Mouse (Mus musculus): ENCODE results near the gene Samd10. TPM values are rescaled to one million over a fixed set of nuclear protein-coding genes. Genes with fewer than 3 reads are reported as not detected.
A peak's percentile ranks its signal among the peaks of the same experiment; 100 is the strongest.

Samd10 gene
- polyA plus RNA-seq, 1 experiment from 2014 or later, result 11.2 TPM

GRCm38 (mm10) chr2:181587796-181588195, 11.2 kb downstream of the Samd10 start:
- H3K9me3 ChIP-seq (replicated peaks; ENCODE audit: control insufficient read depth, low read length), result no peaks in the 10 kb centered on the region
- 82% methylated on average over 6 of the region's 6 CpGs for WGBS
- H3K4me3 ChIP-seq (ENCODE audit: low read length), result no peak overlapping the region
- H3K27me3 ChIP-seq (ENCODE audit: control insufficient read depth, insufficient read depth, low read length), result no peaks in the 10 kb centered on the region
- ATAC-seq (replicated peaks; ENCODE audit: extremely low read depth, insufficient read depth, low FRiP score), result no peak
- H3K36me3 ChIP-seq (ENCODE audit: control insufficient read depth, insufficient read depth), result peaks cover 32% of the 10 kb centered on the region
- H3K9ac ChIP-seq (ENCODE audit: low read length), result no peak overlapping the region
- H3K27ac ChIP-seq (ENCODE audit: low read length), result no peak overlapping the region
- H3K4me2 ChIP-seq (ENCODE audit: low read depth, low read length), result no peak overlapping the region
- H3K4me1 ChIP-seq (ENCODE audit: control insufficient read depth, insufficient read depth, low read length), result peaks cover 7% of the 10 kb centered on the region

DNA sequence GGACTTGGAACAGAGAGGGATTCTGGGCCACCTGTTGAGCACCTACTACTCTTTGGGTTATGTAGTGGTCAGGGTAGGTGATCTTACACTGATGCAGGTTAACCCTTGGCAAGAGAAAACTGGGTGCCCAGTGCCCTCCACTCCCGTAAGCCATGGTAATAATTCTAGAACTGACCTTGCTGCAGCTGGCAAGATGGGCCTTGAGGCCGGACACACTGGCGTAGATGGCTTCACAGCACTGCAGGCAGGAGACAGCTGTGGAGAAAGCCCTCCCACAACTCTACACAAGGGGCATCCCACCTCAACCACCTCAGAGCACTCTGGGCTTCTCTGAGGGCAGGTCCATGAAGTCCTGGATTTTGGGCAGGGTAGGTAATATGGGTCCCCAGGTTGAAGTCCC, 12.9 kb downstream of the Samd10 start:
- no peaks in the 10 kb centered on the region for H3K4me1 ChIP-seq (ENCODE audit: control insufficient read depth, insufficient read depth, low read length)
- H3K4me2 ChIP-seq (ENCODE audit: low read depth, low read length), result no peak overlapping the region
- WGBS, result 98% methylated on average over 3 of the region's 3 CpGs
- H3K36me3 ChIP-seq (ENCODE audit: control insufficient read depth, insufficient read depth), result peaks cover 32% of the 10 kb centered on the region
- no peak overlapping the region for H3K27ac ChIP-seq (ENCODE audit: low read length)
- no peak for ATAC-seq (replicated peaks; ENCODE audit: extremely low read depth, insufficient read depth, low FRiP score)
- H3K4me3 ChIP-seq (ENCODE audit: low read length), result no peak overlapping the region
- H3K9me3 ChIP-seq (replicated peaks; ENCODE audit: control insufficient read depth, low read length), result no peaks in the 10 kb centered on the region
- no peaks in the 10 kb centered on the region for H3K27me3 ChIP-seq (ENCODE audit: control insufficient read depth, insufficient read depth, low read length)
- no peak overlapping the region for H3K9ac ChIP-seq (ENCODE audit: low read length)

- H3K27me3 ChIP-seq (ENCODE audit: control insufficient read depth, insufficient read depth, low read length), result no peaks in the 10 kb centered on the region
- no peak overlapping the region for H3K4me3 ChIP-seq (ENCODE audit: low read length)
- H3K9ac ChIP-seq (ENCODE audit: low read length), result no peak overlapping the region
- H3K9me3 ChIP-seq (replicated peaks; ENCODE audit: control insufficient read depth, low read length), result no peaks in the 10 kb centered on the region
- WGBS, result 93% methylated on average over 5 of the region's 5 CpGs
- ATAC-seq (replicated peaks; ENCODE audit: extremely low read depth, insufficient read depth, low FRiP score), result no peak
- peaks cover 32% of the 10 kb centered on the region for H3K36me3 ChIP-seq (ENCODE audit: control insufficient read depth, insufficient read depth)
- no peak overlapping the region for H3K27ac ChIP-seq (ENCODE audit: low read length)
- H3K4me1 ChIP-seq (ENCODE audit: control insufficient read depth, insufficient read depth, low read length), result peaks cover 4% of the 10 kb centered on the region
- H3K4me2 ChIP-seq (ENCODE audit: low read depth, low read length), result no peak overlapping the region
Observed at GRCm38 (mm10) chr2:181585506-181585905, 13.5 kb downstream of the Samd10 start.

DNA sequence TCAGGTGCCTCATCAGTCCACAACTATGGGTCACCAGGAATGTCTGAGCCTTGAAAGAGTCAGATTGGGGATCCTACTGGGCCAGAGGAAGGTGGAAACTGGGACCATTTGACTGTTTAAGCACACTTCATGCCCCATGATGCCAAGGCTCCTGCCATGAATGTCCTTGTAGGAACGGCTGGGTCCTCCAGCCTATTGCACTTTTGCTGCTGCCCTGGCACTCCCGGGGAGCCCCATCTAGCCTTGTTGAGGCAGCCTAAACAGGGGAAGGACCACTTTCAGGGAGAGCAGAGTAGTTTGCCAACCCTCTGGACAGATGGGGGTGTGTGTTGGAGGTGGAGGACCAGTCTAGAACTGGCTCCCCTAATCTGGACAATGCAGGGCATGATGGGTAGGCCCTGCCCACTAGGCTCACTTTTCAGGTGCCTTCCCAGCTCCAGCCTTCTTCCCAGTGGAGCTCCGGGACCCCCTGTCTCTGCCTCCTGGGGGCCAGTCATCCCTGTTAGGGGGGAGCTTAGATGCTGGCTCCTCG, 14.5 kb downstream of the Samd10 start, which contains the start of gene Uckl1:
Gene Uckl1, minus strand, starts transcription at position 482 of the 532 bp plus-strand sequence.
- Histone ChIP-seq H3K4me3 (ENCODE audit: low read length) (no peak within 1 kb of the TSS), H3K4me2 (ENCODE audit: low read depth, low read length) (no peak within 1 kb of the TSS), H3K4me1 (ENCODE audit: control insufficient read depth, insufficient read depth, low read length) (peaks cover 11% of the 10 kb centered on the region), H3K27ac (ENCODE audit: low read length) (no peak within 1 kb of the TSS), H3K27me3 (ENCODE audit: control insufficient read depth, insufficient read depth, low read length) (no peaks in the 10 kb centered on the region), H3K9me3 (replicated peaks; ENCODE audit: control insufficient read depth, low read length) (no peaks in the 10 kb centered on the region), H3K9ac (ENCODE audit: low read length) (no peak within 1 kb of the TSS), H3K36me3 (ENCODE audit: control insufficient read depth, insufficient read depth) (peaks cover 31% of the 10 kb centered on the region)
- WGBS, result 87% methylated on average over 4 of the region's 4 CpGs
- no peak for ATAC-seq (replicated peaks; ENCODE audit: extremely low read depth, insufficient read depth, low FRiP score)

GRCm38 (mm10) chr2:181583460-181584257, 15.4 kb downstream of the Samd10 start:
- H3K36me3 ChIP-seq (ENCODE audit: control insufficient read depth, insufficient read depth), result peaks cover 26% of the 10 kb centered on the region
- no peak overlapping the region for H3K27ac ChIP-seq (ENCODE audit: low read length)
- no peak overlapping the region for H3K4me2 ChIP-seq (ENCODE audit: low read depth, low read length)
- H3K4me1 ChIP-seq (ENCODE audit: control insufficient read depth, insufficient read depth, low read length), result peaks cover 19% of the 10 kb centered on the region
- no peak overlapping the region for H3K4me3 ChIP-seq (ENCODE audit: low read length)
- H3K9me3 ChIP-seq (replicated peaks; ENCODE audit: control insufficient read depth, low read length), result no peaks in the 10 kb centered on the region
- H3K27me3 ChIP-seq (ENCODE audit: control insufficient read depth, insufficient read depth, low read length), result no peaks in the 10 kb centered on the region
- whole genome bisulfite sequencing, result 84% methylated on average over 3 of the region's 3 CpGs
- no peak for ATAC-seq (replicated peaks; ENCODE audit: extremely low read depth, insufficient read depth, low FRiP score)
- no peak overlapping the region for H3K9ac ChIP-seq (ENCODE audit: low read length)

GRCm38 (mm10) chr2:181582939-181583338, 16.1 kb downstream of the Samd10 start:
- Histone ChIP-seq H3K9me3 (replicated peaks; ENCODE audit: control insufficient read depth, low read length) (no peaks in the 10 kb centered on the region), H3K36me3 (ENCODE audit: control insufficient read depth, insufficient read depth) (peaks cover 23% of the 10 kb centered on the region), H3K4me1 (ENCODE audit: control insufficient read depth, insufficient read depth, low read length) (peaks cover 26% of the 10 kb centered on the region), H3K9ac (ENCODE audit: low read length) (no peak overlapping the region), H3K27ac (ENCODE audit: low read length) (no peak overlapping the region), H3K4me3 (ENCODE audit: low read length) (no peak overlapping the region), H3K27me3 (ENCODE audit: control insufficient read depth, insufficient read depth, low read length) (no peaks in the 10 kb centered on the region), H3K4me2 (ENCODE audit: low read depth, low read length) (no peak overlapping the region)
- ATAC-seq (replicated peaks; ENCODE audit: extremely low read depth, insufficient read depth, low FRiP score), result no peak
- WGBS, result 79% methylated on average over 1 of the region's 1 CpGs

DNA sequence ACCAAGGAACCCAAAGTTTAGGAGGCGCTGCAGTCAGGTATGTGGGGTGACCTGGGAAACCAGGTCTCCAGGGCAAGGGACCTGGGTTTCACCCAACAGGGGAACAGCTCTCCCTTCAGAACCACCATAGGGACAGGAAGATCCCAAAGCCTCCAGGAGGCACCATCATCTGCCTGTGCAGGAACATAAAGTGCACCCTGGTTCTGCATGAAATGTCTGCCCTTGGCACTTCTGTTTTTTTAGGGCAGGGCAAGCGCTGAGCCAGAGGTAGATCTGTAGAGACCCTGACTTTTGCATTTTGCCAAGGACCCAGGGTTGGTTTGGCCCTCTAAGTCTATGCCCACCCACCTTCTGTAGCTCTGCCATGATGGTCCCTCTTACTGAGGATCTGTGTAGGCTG, 16.7 kb downstream of the Samd10 start:
- peak overlapping the region; percentile 11; the same call in 1 of the 2 replicates for H3K27ac ChIP-seq (ENCODE audit: low read length)
- WGBS, result 78% methylated on average over 2 of the region's 2 CpGs
- no peak overlapping the region for H3K9ac ChIP-seq (ENCODE audit: low read length)
- ATAC-seq (replicated peaks; ENCODE audit: extremely low read depth, insufficient read depth, low FRiP score), result no peak
- peaks cover 19% of the 10 kb centered on the region for H3K36me3 ChIP-seq (ENCODE audit: control insufficient read depth, insufficient read depth)
- peak overlapping the region; percentile 96 for H3K4me2 ChIP-seq (ENCODE audit: low read depth, low read length)
- H3K4me1 ChIP-seq (ENCODE audit: control insufficient read depth, insufficient read depth, low read length), result peaks cover 28% of the 10 kb centered on the region
- H3K9me3 ChIP-seq (replicated peaks; ENCODE audit: control insufficient read depth, low read length), result no peaks in the 10 kb centered on the region
- no peak overlapping the region; the same call in 1 of the 2 replicates for H3K4me3 ChIP-seq (ENCODE audit: low read length)
- H3K27me3 ChIP-seq (ENCODE audit: control insufficient read depth, insufficient read depth, low read length), result no peaks in the 10 kb centered on the region

- ATAC-seq (replicated peaks; ENCODE audit: extremely low read depth, insufficient read depth, low FRiP score), result peak; percentile 78
- Histone ChIP-seq H3K4me2 (ENCODE audit: low read depth, low read length) (peak overlapping the region; percentile 96), H3K4me3 (ENCODE audit: low read length) (peak overlapping the region; percentile 91), H3K27ac (ENCODE audit: low read length) (peak overlapping the region; percentile 96), H3K9ac (ENCODE audit: low read length) (peak overlapping the region; percentile 88), H3K36me3 (ENCODE audit: control insufficient read depth, insufficient read depth) (peaks cover 12% of the 10 kb centered on the region), H3K4me1 (ENCODE audit: control insufficient read depth, insufficient read depth, low read length) (peaks cover 28% of the 10 kb centered on the region), H3K9me3 (replicated peaks; ENCODE audit: control insufficient read depth, low read length) (no peaks in the 10 kb centered on the region), H3K27me3 (ENCODE audit: control insufficient read depth, insufficient read depth, low read length) (no peaks in the 10 kb centered on the region)
- under 1% methylated on average over 49 of the region's 49 CpGs for WGBS
Observed at GRCm38 (mm10) chr2:181581402-181582120, 17.5 kb downstream of the Samd10 start.

DNA sequence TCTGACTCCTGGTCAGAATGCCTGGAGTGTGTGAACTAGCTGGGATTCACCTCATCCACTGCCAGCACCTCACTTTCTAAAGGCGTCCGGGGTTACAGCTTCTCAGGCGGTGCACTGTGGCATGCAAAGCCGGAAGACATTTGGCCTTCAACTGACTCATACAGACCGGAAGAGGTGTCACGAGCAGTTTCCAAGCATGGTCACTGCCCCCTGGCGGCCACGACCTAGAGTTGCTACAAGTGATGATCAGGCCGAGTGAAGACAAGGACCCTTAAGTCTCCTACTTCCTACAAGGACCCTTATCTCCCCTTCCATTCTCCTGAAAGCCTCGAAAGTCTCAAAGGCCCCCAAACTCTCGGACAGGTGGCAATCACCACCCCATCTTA, 18.0 kb downstream of the Samd10 start:
- WGBS, result 0% methylated on average over 11 of the region's 11 CpGs
- Histone ChIP-seq H3K9ac (ENCODE audit: low read length) (peak overlapping the region; percentile 88), H3K4me3 (ENCODE audit: low read length) (peak overlapping the region; percentile 91), H3K9me3 (replicated peaks; ENCODE audit: control insufficient read depth, low read length) (no peaks in the 10 kb centered on the region), H3K4me2 (ENCODE audit: low read depth, low read length) (peak overlapping the region; percentile 96), H3K4me1 (ENCODE audit: control insufficient read depth, insufficient read depth, low read length) (peaks cover 28% of the 10 kb centered on the region), H3K36me3 (ENCODE audit: control insufficient read depth, insufficient read depth) (peaks cover 8% of the 10 kb centered on the region), H3K27me3 (ENCODE audit: control insufficient read depth, insufficient read depth, low read length) (no peaks in the 10 kb centered on the region), H3K27ac (ENCODE audit: low read length) (peak overlapping the region; percentile 96)
- ATAC-seq (replicated peaks; ENCODE audit: extremely low read depth, insufficient read depth, low FRiP score), result peak; percentile 79
